Mouse (Mus musculus) testis, adult 2 months (tissue): ENCODE measurements around the gene Celsr1. TPM values are rescaled to one million over a fixed set of nuclear protein-coding genes. Genes with fewer than 3 reads are reported as not detected.

ENCODE experiments used
- H3K27ac ChIP-seq: fragments of 200-500 bp; 2 replicates; pipeline ENCODE4 v1.5.1; 2012; ENCODE audit warnings: low read depth, low read length; ENCODE audit not compliant: control insufficient read depth, insufficient read depth
- H3K27me3 ChIP-seq: fragments of 200-500 bp; 2 replicates; pipeline ENCODE4 v1.6.1; 2012; ENCODE audit warnings: mild to moderate bottlenecking, low read length, moderate library complexity; ENCODE audit not compliant: control insufficient read depth, insufficient read depth
- H3K36me3 ChIP-seq: fragments of 200-500 bp; 2 replicates; pipeline ENCODE4 v1.6.1; 2012; ENCODE audit warnings: mild to moderate bottlenecking, low read length; ENCODE audit not compliant: control insufficient read depth, insufficient read depth
- H3K4me1 ChIP-seq: fragments of 200-500 bp; 2 replicates; pipeline ENCODE4 v1.6.1; 2012; ENCODE audit warnings: low read length; ENCODE audit not compliant: control insufficient read depth, insufficient read depth
- H3K4me3 ChIP-seq: fragments of 200-500 bp; 2 replicates; pipeline ENCODE4 v1.5.1; 2012; ENCODE audit warnings: low read depth, mild to moderate bottlenecking, low read length, moderate library complexity, mixed read lengths; ENCODE audit not compliant: control insufficient read depth
- CTCF ChIP-seq: fragments of 200-500 bp; IDR thresholded peaks from 2 replicates; pipeline ENCODE4 v1.5.1; 2012; ENCODE audit warnings: low read depth, mild to moderate bottlenecking, inconsistent platforms, low read length, moderate library complexity; ENCODE audit not compliant: control insufficient read depth, insufficient read depth, insufficient replicate concordance
- POLR2A ChIP-seq: fragments of 200-500 bp; IDR thresholded peaks from 2 replicates; pipeline ENCODE4 v1.6.1; 2012; ENCODE audit warnings: low read depth, mild to moderate bottlenecking, inconsistent platforms, low read length, moderate library complexity; ENCODE audit not compliant: control insufficient read depth
- polyA plus RNA-seq: library from polyadenylated mRNA; depleted of rRNA; stranded (reverse); fragments of >200 nt; gene quantifications from 2 replicates; pipeline ENCODE4 v1.2.3, GENCODE M21; 2012

The Celsr1 gene
- polyA plus RNA-seq, 1 experiment, result 0.15 TPM

DNA sequence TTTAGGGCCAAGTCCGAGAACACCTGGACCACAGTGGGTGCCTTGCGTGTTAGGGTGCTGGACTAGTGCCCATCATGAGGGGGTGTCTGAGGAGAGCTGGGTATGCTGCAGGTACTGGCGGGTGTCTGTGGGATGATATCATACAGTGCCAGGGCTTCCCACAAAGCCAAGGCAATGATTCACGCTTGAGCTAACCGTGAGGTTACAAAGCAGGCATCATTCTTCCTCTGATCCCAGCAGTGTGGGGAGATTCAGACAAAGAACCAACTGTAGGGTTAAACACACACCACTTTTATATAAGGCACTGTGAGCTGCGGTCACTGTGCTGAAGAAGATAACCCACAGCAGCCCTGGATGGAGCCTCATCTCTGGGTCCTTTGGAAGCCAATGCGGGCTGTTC, 67.5 kb downstream of the Celsr1 start:
- H3K27ac ChIP-seq, result no peak overlapping the region
- TF ChIP-seq CTCF (no peak), POLR2A (no peak)
- no peaks in the 10 kb centered on the region for H3K36me3 ChIP-seq
- no peaks in the 10 kb centered on the region for H3K27me3 ChIP-seq
- H3K4me3 ChIP-seq, result no peak overlapping the region
- peaks cover 14% of the 10 kb centered on the region for H3K4me1 ChIP-seq

DNA sequence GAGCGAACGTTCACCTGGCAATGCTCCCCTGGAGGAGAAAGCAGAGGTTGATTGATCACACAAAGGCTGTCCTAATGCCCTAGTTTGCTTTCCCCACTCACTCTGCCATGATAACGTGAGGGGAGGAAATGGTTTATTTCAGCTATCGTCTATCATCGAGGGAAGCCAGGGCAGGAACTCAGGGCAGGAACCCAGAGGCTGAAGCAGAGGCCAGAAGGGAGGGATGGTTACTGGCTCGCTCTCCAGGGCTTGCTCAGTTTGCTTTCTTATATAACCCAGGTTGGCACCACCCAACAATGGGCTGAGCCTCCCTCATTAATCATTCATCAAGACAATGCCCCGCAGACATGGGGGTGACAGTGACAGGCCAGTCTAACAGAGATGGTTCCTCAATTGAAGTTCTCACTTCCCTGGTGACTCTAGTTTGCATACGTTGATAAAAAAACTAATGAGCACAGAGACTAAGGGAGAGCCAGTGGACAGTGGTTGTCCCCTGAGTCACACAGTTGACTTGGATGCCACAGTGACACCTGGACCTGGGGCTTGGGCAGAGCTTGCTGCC, 70.2 kb downstream of the Celsr1 start:
- Histone ChIP-seq H3K4me1 (no peaks in the 10 kb centered on the region), H3K27me3 (no peaks in the 10 kb centered on the region), H3K36me3 (no peaks in the 10 kb centered on the region), H3K27ac (no peak overlapping the region), H3K4me3 (no peak overlapping the region)
- TF ChIP-seq POLR2A (no peak), CTCF (no peak)

DNA sequence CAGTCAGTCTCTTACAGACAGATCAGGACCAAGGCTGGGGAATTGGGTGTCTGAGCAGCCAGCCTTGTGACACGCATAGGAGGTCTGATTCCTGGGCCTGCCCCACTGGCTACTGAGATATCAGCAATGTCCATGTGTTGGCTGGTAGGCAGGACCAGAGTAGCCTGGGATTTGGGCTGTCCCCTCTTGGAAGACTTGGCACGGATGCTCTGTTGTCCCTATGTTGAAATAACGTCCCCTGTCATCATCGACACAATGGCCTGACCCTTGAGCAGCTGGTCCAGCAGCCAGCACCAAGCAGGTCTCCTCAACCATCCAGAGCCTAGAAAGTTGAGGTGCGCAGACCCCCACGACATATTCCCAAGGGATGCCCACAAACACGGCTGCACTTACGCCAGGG, 70.9 kb downstream of the Celsr1 start:
- TF ChIP-seq CTCF (no peak), POLR2A (no peak)
- H3K36me3 ChIP-seq, result no peaks in the 10 kb centered on the region
- H3K27ac ChIP-seq, result no peak overlapping the region
- no peak overlapping the region for H3K4me3 ChIP-seq
- no peaks in the 10 kb centered on the region for H3K27me3 ChIP-seq
- no peaks in the 10 kb centered on the region for H3K4me1 ChIP-seq

DNA sequence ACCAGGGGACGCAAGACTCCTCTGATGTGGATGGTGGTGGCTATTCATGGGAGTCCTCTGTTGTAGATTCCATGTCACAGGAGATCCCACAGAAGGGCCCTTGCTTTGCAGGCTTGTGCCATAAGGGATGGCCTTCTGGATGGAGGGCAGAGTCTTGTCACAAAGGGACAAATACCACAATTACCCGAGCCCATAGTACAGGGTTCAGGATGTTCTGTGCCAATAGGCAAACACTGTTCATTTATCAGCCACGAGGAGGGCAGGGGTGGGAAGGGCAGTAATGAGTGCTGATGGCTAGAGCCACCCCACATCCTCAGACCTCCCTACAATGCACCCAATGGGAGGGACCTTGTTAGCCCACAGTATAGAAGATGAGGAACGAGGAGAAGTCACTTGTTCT, 71.9 kb downstream of the Celsr1 start:
- no peak overlapping the region for H3K4me3 ChIP-seq
- no peaks in the 10 kb centered on the region for H3K4me1 ChIP-seq
- no peak for TF ChIP-seq POLR2A
- H3K27me3 ChIP-seq, result no peaks in the 10 kb centered on the region
- H3K36me3 ChIP-seq, result no peaks in the 10 kb centered on the region
- H3K27ac ChIP-seq, result no peak overlapping the region

DNA sequence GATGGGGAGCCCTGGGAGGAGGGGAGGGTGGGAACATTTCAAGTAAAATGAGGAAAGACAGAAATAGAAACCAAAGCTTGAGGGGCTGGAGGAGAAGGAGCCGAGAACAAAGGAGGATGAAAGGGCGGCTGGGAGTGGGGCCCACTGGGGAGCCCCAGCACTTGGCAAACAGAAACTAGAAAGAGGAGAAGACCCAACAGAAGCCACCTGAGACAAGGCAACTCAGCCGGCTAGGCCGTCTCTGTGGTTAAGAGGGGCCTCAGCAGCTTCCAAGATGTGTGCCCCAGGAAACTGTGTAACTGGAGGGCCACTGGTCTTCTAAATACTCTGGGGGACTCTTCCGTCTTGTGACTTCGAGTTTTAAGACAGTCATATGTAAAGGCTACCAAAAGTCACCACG, 72.4 kb downstream of the Celsr1 start:
- H3K27me3 ChIP-seq, result no peaks in the 10 kb centered on the region
- H3K36me3 ChIP-seq, result no peaks in the 10 kb centered on the region
- H3K27ac ChIP-seq, result no peak overlapping the region

DNA sequence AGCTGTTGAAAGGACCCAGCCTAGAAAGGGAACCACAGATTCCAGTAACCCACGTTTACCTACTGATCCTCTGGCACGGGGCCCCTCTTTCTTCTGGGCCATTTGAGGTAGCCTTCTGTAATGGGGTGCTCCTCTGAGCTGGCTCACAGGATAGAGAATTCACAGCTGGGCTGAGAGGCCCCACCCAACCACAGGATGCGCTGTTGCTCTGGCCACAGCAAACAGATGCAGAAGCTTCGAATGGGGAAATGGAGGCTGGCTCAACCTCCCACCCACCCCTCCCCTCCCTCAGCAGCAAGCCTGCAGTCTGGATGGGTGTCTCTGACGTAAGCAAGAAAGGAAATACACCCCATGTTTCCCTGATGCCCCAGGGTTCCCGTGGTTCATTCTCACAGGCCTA, 77.4 kb downstream of the Celsr1 start:
- no peak overlapping the region for H3K27ac ChIP-seq

More for the DNA sequence above, 72.4 kb downstream of the Celsr1 start:
- H3K4me3 ChIP-seq, result no peak overlapping the region
- TF ChIP-seq POLR2A, result no peak
- no peak for TF ChIP-seq CTCF
- no peaks in the 10 kb centered on the region for H3K4me1 ChIP-seq

DNA sequence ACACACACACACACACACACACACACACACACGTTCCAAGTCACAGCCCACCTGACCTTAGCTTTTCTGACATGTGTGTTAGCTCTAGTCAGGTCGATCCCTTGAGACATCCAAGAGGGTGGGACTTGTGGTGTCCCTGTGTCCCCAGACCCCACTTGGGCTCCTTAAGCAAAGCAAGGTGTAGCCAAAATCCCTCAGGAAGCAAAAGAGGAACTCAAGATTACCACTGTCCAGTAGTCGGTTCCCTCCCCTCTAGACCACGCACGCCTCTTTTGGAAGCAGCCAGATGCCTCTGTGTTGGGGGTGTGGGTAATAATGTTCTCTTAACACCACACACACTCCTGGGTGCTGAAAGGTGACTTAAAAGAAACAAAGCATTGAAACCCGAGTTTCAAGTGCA, 80.1 kb downstream of the Celsr1 start:
- no peaks in the 10 kb centered on the region for H3K36me3 ChIP-seq
- TF ChIP-seq POLR2A, result no peak
- TF ChIP-seq CTCF, result no peak
- H3K4me3 ChIP-seq, result no peak overlapping the region
- no peaks in the 10 kb centered on the region for H3K4me1 ChIP-seq
- H3K27me3 ChIP-seq, result no peaks in the 10 kb centered on the region
- H3K27ac ChIP-seq, result no peak overlapping the region

More for the DNA sequence above, 77.4 kb downstream of the Celsr1 start:
- Histone ChIP-seq H3K4me1 (no peaks in the 10 kb centered on the region), H3K36me3 (no peaks in the 10 kb centered on the region), H3K4me3 (no peak overlapping the region), H3K27me3 (no peaks in the 10 kb centered on the region)
- TF ChIP-seq POLR2A (no peak), CTCF (no peak)
